Mouse (Mus musculus) spleen, postnatal 14 days (tissue): Measurements from ENCODE around the gene Trpc1.

Experiments
- DNase-seq, 2 experiments: peaks; one replicate each; pipeline ENCODE4 v3.0.0; 2021 to 2022; ENCODE audit warnings: low spot score in 2 of 2

Trpc1 gene

GRCm38 (mm10) chr9:95697808-95698207, 52.4 kb downstream of the Trpc1 start:
- peak in 1 of 2 experiments; percentile 24 for DNase-seq

GRCm38 (mm10) chr9:95696581-95696980, 53.6 kb downstream of the Trpc1 start:
- DNase-seq: no peak

- DNase-seq: no peak
Observed at GRCm38 (mm10) chr9:95695023-95695422, 55.2 kb downstream of the Trpc1 start.

- DNase-seq: no peak
Observed at GRCm38 (mm10) chr9:95694526-95694925, 55.6 kb downstream of the Trpc1 start.

GRCm38 (mm10) chr9:95693528-95694100, 56.6 kb downstream of the Trpc1 start:
- no peak for DNase-seq

GRCm38 (mm10) chr9:95692823-95693222, 57.4 kb downstream of the Trpc1 start:
- DNase-seq: no peak

GRCm38 (mm10) chr9:95688064-95688463, 62.1 kb downstream of the Trpc1 start:
- peak in 1 of 2 experiments; percentile 10 for DNase-seq

- DNase-seq: no peak
Observed at GRCm38 (mm10) chr9:95685660-95686440, 64.3 kb downstream of the Trpc1 start.

- no peak for DNase-seq
Observed at GRCm38 (mm10) chr9:95680691-95681090, 69.5 kb downstream of the Trpc1 start.

GRCm38 (mm10) chr9:95679966-95680365, 70.2 kb downstream of the Trpc1 start:
- no peak for DNase-seq

GRCm38 (mm10) chr9:95676021-95676420, 74.2 kb downstream of the Trpc1 start:
- no peak for DNase-seq

- DNase-seq: no peak
Observed at GRCm38 (mm10) chr9:95675064-95675699, 75.0 kb downstream of the Trpc1 start.

GRCm38 (mm10) chr9:95672760-95673159, 77.4 kb downstream of the Trpc1 start:
- DNase-seq: no peak

- no peak for DNase-seq
Observed at GRCm38 (mm10) chr9:95672331-95672730, 77.8 kb downstream of the Trpc1 start.

GRCm38 (mm10) chr9:95668306-95668705, 81.9 kb downstream of the Trpc1 start:
- no peak for DNase-seq

- DNase-seq: no peak
Observed at GRCm38 (mm10) chr9:95667836-95668235, 82.3 kb downstream of the Trpc1 start.

GRCm38 (mm10) chr9:95665835-95666234, 84.3 kb downstream of the Trpc1 start:
- no peak for DNase-seq

GRCm38 (mm10) chr9:95664290-95664989, 85.7 kb downstream of the Trpc1 start:
- no peak for DNase-seq

- no peak for DNase-seq
Observed at GRCm38 (mm10) chr9:95657941-95658340, 92.2 kb downstream of the Trpc1 start.
